Mouse (Mus musculus) neural tube, embryonic 14.5 days (tissue): ENCODE measurements around the gene Bcl2l2. TPM values are rescaled to one million over a fixed set of nuclear protein-coding genes. Genes with fewer than 3 reads are reported as not detected.

Experiments
- ATAC-seq: fragments of 200-750 bp; cut with Nextera tagmentation; 2 replicates; pipeline ENCODE4 v1.8.0; 2017; ENCODE audit warnings: low read depth, mild to moderate bottlenecking, moderate TSS enrichment, moderate library complexity
- H3K27ac ChIP-seq: fragments of 300-500 bp; sonication (generic); 2 replicates; pipeline ENCODE4 v1.5.1; 2014; ENCODE audit warnings: low read depth, mild to moderate bottlenecking, control low read depth, low read length, moderate library complexity, mixed read lengths
- H3K27me3 ChIP-seq: fragments of 300-500 bp; sonication (generic); 2 replicates; pipeline ENCODE4 v1.6.1; 2014; ENCODE audit warnings: low read length; ENCODE audit not compliant: control insufficient read depth, insufficient read depth
- H3K36me3 ChIP-seq: fragments of 300-500 bp; sonication (generic); 2 replicates; pipeline ENCODE4 v1.6.1; 2014; ENCODE audit warnings: low read length, mixed read lengths; ENCODE audit not compliant: control insufficient read depth, insufficient read depth
- H3K4me1 ChIP-seq: fragments of 300-500 bp; sonication (generic); 2 replicates; pipeline ENCODE4 v1.6.1; 2014; ENCODE audit warnings: low read length; ENCODE audit not compliant: control insufficient read depth, insufficient read depth
- H3K4me2 ChIP-seq: fragments of 300-500 bp; sonication (generic); 2 replicates; pipeline ENCODE4 v1.6.1; 2014; ENCODE audit warnings: mild to moderate bottlenecking, low read depth, low read length, control low read depth
- H3K4me3 ChIP-seq: fragments of 300-500 bp; sonication (generic); 2 replicates; pipeline ENCODE4 v1.5.1; 2014; ENCODE audit warnings: low read depth, low read length, control low read depth, mixed read lengths
- H3K9ac ChIP-seq: fragments of 300-500 bp; sonication (generic); replicated peaks from 2 replicates; pipeline ENCODE4 v1.6.1; 2014; ENCODE audit warnings: low read depth, mild to moderate bottlenecking, control low read depth, low read length, mixed read lengths
- H3K9me3 ChIP-seq: fragments of 300-500 bp; sonication (generic); 2 replicates; pipeline ENCODE4 v1.6.1; 2016; ENCODE audit warnings: low read length; ENCODE audit not compliant: control insufficient read depth
- WGBS: fragments of 180-500 bp; shearing (Covaris S2); extraction: QIAGEN DNeasy Blood & Tissue Kit; methylation state at CpG from one replicate; pipeline ENCODE4 v1.1.7; 2014; 5-methylcytosine and 5-hydroxymethylcytosine counted together
- polyA plus RNA-seq: library from polyadenylated mRNA; unstranded; fragments of >200 nt; fragmentation: Nextera tagmentation; extraction: Ambion mirVana; gene quantifications from 2 replicates; pipeline ENCODE4 v1.2.1, GENCODE M21; 2014

Gene Bcl2l2
- polyA plus RNA-seq, 1 experiment from 2014 or later, result 5.3 TPM

- WGBS, result 1% methylated on average over 34 of the region's 58 CpGs
- Histone ChIP-seq H3K4me1 (peaks cover 8% of the 10 kb centered on the region; the same call in 1 of the 2 replicates), H3K9ac (peak overlapping the region; percentile 72), H3K9me3 (no peaks in the 10 kb centered on the region; the same call in 1 of the 2 replicates), H3K4me2 (peak overlapping the region; percentile 98), H3K27ac (peak overlapping the region; percentile 52), H3K27me3 (no peaks in the 10 kb centered on the region), H3K4me3 (peak overlapping the region; percentile 44), H3K36me3 (no peaks in the 10 kb centered on the region)
- ATAC-seq, result peak; percentile 70
Observed at GRCm38 (mm10) chr14:54926401-54927158, 43.4 kb downstream of the Bcl2l2 start.

- peak overlapping the region; percentile 52 for H3K27ac ChIP-seq
- H3K4me2 ChIP-seq, result peak overlapping the region; percentile 98
- WGBS, result 15% methylated on average over 7 of the region's 7 CpGs
- peak overlapping the region; percentile 44; the same call in 1 of the 2 replicates for H3K4me3 ChIP-seq
- no peaks in the 10 kb centered on the region for H3K36me3 ChIP-seq
- H3K9me3 ChIP-seq, result no peaks in the 10 kb centered on the region
- no peaks in the 10 kb centered on the region for H3K27me3 ChIP-seq
- H3K4me1 ChIP-seq, result peaks cover 8% of the 10 kb centered on the region; the same call in 1 of the 2 replicates
- no peak overlapping the region for H3K9ac ChIP-seq
- ATAC-seq, result no peak
Observed at GRCm38 (mm10) chr14:54927296-54927695, 44.1 kb downstream of the Bcl2l2 start.

GRCm38 (mm10) chr14:54929801-54930200 lies 46.6 kb downstream of the Bcl2l2 start:
- Histone ChIP-seq H3K27me3 (no peaks in the 10 kb centered on the region), H3K27ac (no peak overlapping the region), H3K4me1 (peaks cover 8% of the 10 kb centered on the region; the same call in 1 of the 2 replicates), H3K9ac (no peak overlapping the region), H3K36me3 (no peaks in the 10 kb centered on the region), H3K4me3 (no peak overlapping the region), H3K9me3 (no peaks in the 10 kb centered on the region), H3K4me2 (no peak overlapping the region)
- ATAC-seq, result no peak
- WGBS, result 79% methylated on average over 5 of the region's 5 CpGs

- no peak for ATAC-seq
- H3K4me1 ChIP-seq, result peaks cover 4% of the 10 kb centered on the region; the same call in 1 of the 2 replicates
- no peaks in the 10 kb centered on the region for H3K36me3 ChIP-seq
- WGBS, result 14% methylated on average over 2 of the region's 2 CpGs
- H3K27ac ChIP-seq, result no peak overlapping the region
- H3K9ac ChIP-seq, result no peak overlapping the region
- no peaks in the 10 kb centered on the region for H3K9me3 ChIP-seq
- H3K27me3 ChIP-seq, result no peaks in the 10 kb centered on the region
- no peak overlapping the region for H3K4me3 ChIP-seq
- no peak overlapping the region for H3K4me2 ChIP-seq
Observed at GRCm38 (mm10) chr14:54930431-54930830, 47.3 kb downstream of the Bcl2l2 start.

GRCm38 (mm10) chr14:54932645-54933150 lies 49.5 kb downstream of the Bcl2l2 start, which contains the start of gene Il25:
Gene Il25 (plus strand): TSS chr14:54932695.
- no peak within 1 kb of the TSS for H3K9ac ChIP-seq
- H3K9me3 ChIP-seq, result no peaks in the 10 kb centered on the region
- no peaks in the 10 kb centered on the region for H3K36me3 ChIP-seq
- H3K4me3 ChIP-seq, result no peak within 1 kb of the TSS
- no peak within 1 kb of the TSS for H3K4me2 ChIP-seq
- no peak within 1 kb of the TSS for H3K27ac ChIP-seq
- H3K27me3 ChIP-seq, result no peaks in the 10 kb centered on the region
- 0 out of 2 replicates have a peak, but pooled peaks cover 7% of the 10 kb centered on the region for H3K4me1 ChIP-seq
- peak; percentile 38; the same call in 1 of the 2 replicates for ATAC-seq
- WGBS, result 22% methylated on average over 6 of the region's 6 CpGs

GRCm38 (mm10) chr14:54935904-54936830 lies 53.0 kb downstream of the Bcl2l2 start, which contains the start of gene Cmtm5:
Gene Cmtm5 (plus strand): TSS chr14:54936261.
- H3K27me3 ChIP-seq, result no peaks in the 10 kb centered on the region
- H3K36me3 ChIP-seq, result no peaks in the 10 kb centered on the region
- H3K4me3 ChIP-seq, result no peak within 1 kb of the TSS
- no peaks in the 10 kb centered on the region for H3K9me3 ChIP-seq
- ATAC-seq, result peak; percentile 39; the same call in 1 of the 2 replicates
- H3K4me1 ChIP-seq, result 0 out of 2 replicates have a peak, but pooled peaks cover 7% of the 10 kb centered on the region
- WGBS, result 20% methylated on average over 8 of the region's 8 CpGs
- 0 out of 2 replicates have a peak within 1 kb of the TSS, but pooled peaks have one; percentile 21 for H3K9ac ChIP-seq
- H3K4me2 ChIP-seq, result peak within 1 kb of the TSS; percentile 8; the same call in 1 of the 2 replicates
- peak within 1 kb of the TSS; percentile 55 for H3K27ac ChIP-seq

- 68% methylated on average over 6 of the region's 6 CpGs for WGBS
- H3K27ac ChIP-seq, result peak overlapping the region; percentile 55
- H3K27me3 ChIP-seq, result no peaks in the 10 kb centered on the region
- no peak for ATAC-seq
- H3K9me3 ChIP-seq, result no peaks in the 10 kb centered on the region
- H3K9ac ChIP-seq, result no peak overlapping the region
- peak overlapping the region; percentile 8; the same call in 1 of the 2 replicates for H3K4me2 ChIP-seq
- no peak overlapping the region for H3K4me3 ChIP-seq
- H3K4me1 ChIP-seq, result 0 out of 2 replicates have a peak, but pooled peaks cover 7% of the 10 kb centered on the region
- H3K36me3 ChIP-seq, result no peaks in the 10 kb centered on the region
Observed at GRCm38 (mm10) chr14:54936831-54937160, 53.6 kb downstream of the Bcl2l2 start.

GRCm38 (mm10) chr14:54937361-54938182 lies 54.4 kb downstream of the Bcl2l2 start:
- no peak for ATAC-seq
- Histone ChIP-seq H3K9ac (no peak overlapping the region), H3K4me1 (0 out of 2 replicates have a peak, but pooled peaks cover 7% of the 10 kb centered on the region), H3K27me3 (no peaks in the 10 kb centered on the region), H3K4me3 (no peak overlapping the region), H3K27ac (no peak overlapping the region), H3K9me3 (no peaks in the 10 kb centered on the region), H3K36me3 (no peaks in the 10 kb centered on the region), H3K4me2 (no peak overlapping the region)
- WGBS, result 90% methylated on average over 16 of the region's 16 CpGs
